Mouse (Mus musculus): ENCODE data around the gene Rabac1. TPM values are rescaled to one million over a fixed set of nuclear protein-coding genes. Genes with fewer than 3 reads are reported as not detected.

Gene Rabac1
- 212 and 328 TPM in 2 replicates for total RNA-seq (2012; rRNA removed)

- no peak for TF ChIP-seq ZC3H11A (IDR thresholded peaks at IDR 0.05; ENCODE audit: borderline replicate concordance, low read depth, low read length)
- peak; percentile 99 for TF ChIP-seq HCFC1 (IDR thresholded peaks at IDR 0.05; ENCODE audit: borderline replicate concordance, insufficient read depth, low read length)
- Histone ChIP-seq H3K36me3 (ENCODE audit: control insufficient read depth, insufficient read depth, low read length, poor library complexity, severe bottlenecking) (peaks cover 5% of the 10 kb centered on the region; the same call in 1 of the 2 replicates), H3K4me1 (ENCODE audit: control insufficient read depth in 2 of 2, insufficient read depth in 2 of 2, low read length in 2 of 2, poor library complexity in 1 of 2) (peaks cover 0 to 6% of the 10 kb centered on the region in 2 experiments; a peak in 1 of 4 replicates), H3K4me3 (ENCODE audit: insufficient read depth in 1 of 2, low read depth in 1 of 2, low read length in 2 of 2, poor library complexity in 1 of 2, severe bottlenecking in 1 of 2) (peak within 1 kb of the TSS; percentile 83 to 90), H3K9ac (ENCODE audit: insufficient read depth, low read depth, low read length, poor library complexity, severe bottlenecking) (peak within 1 kb of the TSS; percentile 83), H3K9me3 (ENCODE audit: control insufficient read depth, insufficient read depth, low read depth, low read length) (no peaks in the 10 kb centered on the region), H3K27ac (ENCODE audit: insufficient read depth, low read depth, low read length, poor library complexity, severe bottlenecking) (peak within 1 kb of the TSS; percentile 44; the same call in 1 of the 2 replicates)
- peak; percentile 92 for DNase-seq (ENCODE audit: low read depth, low spot score)
- in situ Hi-C loops (cut with MboI; ENCODE audit: low sequenced_read_pairs in 2 of 2, unreplicated experiment in 2 of 2): loop anchor here in 1 of 2 experiments (25.0 kb wide), 1 partner anchor 360 kb away; the partner anchor contains the start of gene Phldb3
Observed at GRCm38 (mm10) chr7:24971972-24972893, at the start of gene Rabac1. Gene Rabac1 (minus strand): TSS chr7:24972754.

- DNase-seq (ENCODE audit: low read depth, low spot score): no peak
- H3K4me3 ChIP-seq (ENCODE audit: insufficient read depth in 1 of 2, low read depth in 1 of 2, low read length in 2 of 2, poor library complexity in 1 of 2, severe bottlenecking in 1 of 2): no peak overlapping the region
- no peak overlapping the region for H3K27ac ChIP-seq (ENCODE audit: insufficient read depth, low read depth, low read length, poor library complexity, severe bottlenecking)
- no peaks in the 10 kb centered on the region for H3K9me3 ChIP-seq (ENCODE audit: control insufficient read depth, insufficient read depth, low read depth, low read length)
- H3K9ac ChIP-seq (ENCODE audit: insufficient read depth, low read depth, low read length, poor library complexity, severe bottlenecking): no peak overlapping the region
- in situ Hi-C loops (cut with MboI; ENCODE audit: low sequenced_read_pairs in 2 of 2, unreplicated experiment in 2 of 2): no loop called here
- TF ChIP-seq ZC3H11A (IDR thresholded peaks at IDR 0.05; ENCODE audit: borderline replicate concordance, low read depth, low read length) (no peak), MAFK (IDR thresholded peaks at IDR 0.05; ENCODE audit: insufficient read depth, low read depth, low read length) (no peak), CHD2 (IDR thresholded peaks at IDR 0.05; ENCODE audit: low read depth, low read length) (no peak), ZNF384 (IDR thresholded peaks at IDR 0.05; ENCODE audit: low read depth, low read length) (no peak), HCFC1 (IDR thresholded peaks at IDR 0.05; ENCODE audit: borderline replicate concordance, insufficient read depth, low read length) (no peak)
- H3K4me1 ChIP-seq (ENCODE audit: control insufficient read depth in 2 of 2, insufficient read depth in 2 of 2, low read length in 2 of 2, poor library complexity in 1 of 2): peaks cover 11 to 24% of the 10 kb centered on the region in 2 experiments
- H3K36me3 ChIP-seq (ENCODE audit: control insufficient read depth, insufficient read depth, low read length, poor library complexity, severe bottlenecking): no peaks in the 10 kb centered on the region; the same call in 1 of the 2 replicates
Observed at GRCm38 (mm10) chr7:25011592-25011991, 39.0 kb upstream of the Rabac1 start.

GRCm38 (mm10) chr7:25010090-25010913 is 37.7 kb upstream of the Rabac1 start:
- Histone ChIP-seq H3K27ac (ENCODE audit: insufficient read depth, low read depth, low read length, poor library complexity, severe bottlenecking) (no peak overlapping the region), H3K36me3 (ENCODE audit: control insufficient read depth, insufficient read depth, low read length, poor library complexity, severe bottlenecking) (no peaks in the 10 kb centered on the region; the same call in 1 of the 2 replicates), H3K4me1 (ENCODE audit: control insufficient read depth in 2 of 2, insufficient read depth in 2 of 2, low read length in 2 of 2, poor library complexity in 1 of 2) (peaks cover 11 to 20% of the 10 kb centered on the region in 2 experiments), H3K9me3 (ENCODE audit: control insufficient read depth, insufficient read depth, low read depth, low read length) (no peaks in the 10 kb centered on the region), H3K9ac (ENCODE audit: insufficient read depth, low read depth, low read length, poor library complexity, severe bottlenecking) (peak overlapping the region; percentile 69), H3K4me3 (ENCODE audit: insufficient read depth in 1 of 2, low read depth in 1 of 2, low read length in 2 of 2, poor library complexity in 1 of 2, severe bottlenecking in 1 of 2) (peak overlapping the region; percentile 46 to 61)
- no peak for DNase-seq (ENCODE audit: low read depth, low spot score)
- in situ Hi-C loops (cut with MboI; ENCODE audit: low sequenced_read_pairs in 2 of 2, unreplicated experiment in 2 of 2): no loop called here
- TF ChIP-seq ZC3H11A (IDR thresholded peaks at IDR 0.05; ENCODE audit: borderline replicate concordance, low read depth, low read length) (no peak), CHD2 (IDR thresholded peaks at IDR 0.05; ENCODE audit: low read depth, low read length) (no peak), HCFC1 (IDR thresholded peaks at IDR 0.05; ENCODE audit: borderline replicate concordance, insufficient read depth, low read length) (no peak), MAFK (IDR thresholded peaks at IDR 0.05; ENCODE audit: insufficient read depth, low read depth, low read length) (no peak), ZNF384 (IDR thresholded peaks at IDR 0.05; ENCODE audit: low read depth, low read length) (no peak)

DNA sequence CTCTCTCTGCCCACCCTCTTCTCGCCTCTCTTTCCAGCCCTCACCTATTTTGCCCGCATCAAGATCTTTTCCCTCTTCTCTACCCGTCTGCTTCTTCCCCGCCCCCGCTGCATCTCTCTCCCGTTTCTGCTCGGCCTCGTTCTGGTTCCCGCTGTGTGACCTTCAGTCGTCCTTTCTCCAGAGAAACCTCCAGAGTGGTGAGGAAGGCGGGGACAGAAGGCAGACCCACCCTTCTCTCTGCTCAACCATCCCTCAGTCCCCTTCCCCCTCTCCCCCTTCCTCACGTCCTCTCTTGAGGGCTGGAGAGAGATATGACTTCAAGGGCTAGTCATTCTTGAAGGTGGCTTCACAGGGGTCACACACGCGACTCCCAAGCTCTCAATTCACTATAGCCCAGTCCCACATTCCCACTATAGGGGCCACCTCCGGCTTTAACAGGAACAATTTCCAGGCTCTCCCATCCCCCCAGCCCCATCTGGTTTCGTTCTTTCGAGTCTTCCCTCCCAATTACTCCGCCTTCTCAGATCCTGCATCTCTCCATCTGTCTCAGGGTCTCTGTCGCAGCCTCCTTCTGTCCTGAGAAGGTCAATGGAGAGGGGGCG is 36.6 kb upstream of the Rabac1 start:
- TF ChIP-seq ZNF384 (IDR thresholded peaks at IDR 0.05; ENCODE audit: low read depth, low read length) (no peak), CHD2 (IDR thresholded peaks at IDR 0.05; ENCODE audit: low read depth, low read length) (no peak), ZC3H11A (IDR thresholded peaks at IDR 0.05; ENCODE audit: borderline replicate concordance, low read depth, low read length) (no peak), MAFK (IDR thresholded peaks at IDR 0.05; ENCODE audit: insufficient read depth, low read depth, low read length) (no peak), HCFC1 (IDR thresholded peaks at IDR 0.05; ENCODE audit: borderline replicate concordance, insufficient read depth, low read length) (peak; percentile 25; the same call in 1 of the 2 replicates)
- Histone ChIP-seq H3K36me3 (ENCODE audit: control insufficient read depth, insufficient read depth, low read length, poor library complexity, severe bottlenecking) (no peaks in the 10 kb centered on the region), H3K9me3 (ENCODE audit: control insufficient read depth, insufficient read depth, low read depth, low read length) (no peaks in the 10 kb centered on the region), H3K4me3 (ENCODE audit: insufficient read depth in 1 of 2, low read depth in 1 of 2, low read length in 2 of 2, poor library complexity in 1 of 2, severe bottlenecking in 1 of 2) (peak overlapping the region; percentile 46 to 61), H3K9ac (ENCODE audit: insufficient read depth, low read depth, low read length, poor library complexity, severe bottlenecking) (peak overlapping the region; percentile 19; the same call in 1 of the 2 replicates), H3K4me1 (ENCODE audit: control insufficient read depth in 2 of 2, insufficient read depth in 2 of 2, low read length in 2 of 2, poor library complexity in 1 of 2) (peaks cover 11 to 26% of the 10 kb centered on the region in 2 experiments), H3K27ac (ENCODE audit: insufficient read depth, low read depth, low read length, poor library complexity, severe bottlenecking) (peak overlapping the region; percentile 49; the same call in 1 of the 2 replicates)
- in situ Hi-C loops (cut with MboI; ENCODE audit: low sequenced_read_pairs in 2 of 2, unreplicated experiment in 2 of 2): no loop called here
- DNase-seq (ENCODE audit: low read depth, low spot score): peak; percentile 56

All from ES-E14 (cell line).